Mouse (Mus musculus): ENCODE results near the gene Etfdh.
A peak's percentile ranks its signal among the peaks of the same experiment; 100 is the strongest.
"Not testable (repeated sequence)": the region's sequence is repeated elsewhere in the genome, so short reads cannot be mapped to it uniquely, and the experiment has no call there.

Etfdh gene

GRCm38 (mm10) chr3:79576468-79576816 is 52.9 kb downstream of the Etfdh start:
- DNase-seq, result no peak

- peak; percentile 70 for DNase-seq
Measured at GRCm38 (mm10) chr3:79575576-79576467, 53.5 kb downstream of the Etfdh start.

GRCm38 (mm10) chr3:79574336-79574735 is 55.0 kb downstream of the Etfdh start:
- no peak for DNase-seq

- DNase-seq, result not testable (repeated sequence)
Measured at GRCm38 (mm10) chr3:79573376-79573775, 55.9 kb downstream of the Etfdh start.

GRCm38 (mm10) chr3:79572399-79572798 is 56.9 kb downstream of the Etfdh start:
- DNase-seq, result no peak

- no peak for DNase-seq
Measured at GRCm38 (mm10) chr3:79569351-79569681, 60.0 kb downstream of the Etfdh start.

GRCm38 (mm10) chr3:79568629-79569350 is 60.5 kb downstream of the Etfdh start:
- DNase-seq, result no peak

- peak; percentile 93 for DNase-seq
Measured at GRCm38 (mm10) chr3:79567703-79568362, 61.5 kb downstream of the Etfdh start, which contains the start of gene Fnip2. TSS of gene Fnip2 (minus strand) at chr3:79567796.

GRCm38 (mm10) chr3:79566716-79567691 is 62.3 kb downstream of the Etfdh start:
- DNase-seq, result no peak

GRCm38 (mm10) chr3:79564875-79565606 is 64.3 kb downstream of the Etfdh start:
- DNase-seq, result peak; percentile 74

- DNase-seq, result no peak
Measured at GRCm38 (mm10) chr3:79563511-79563910, 65.8 kb downstream of the Etfdh start.

- DNase-seq, result no peak
Measured at GRCm38 (mm10) chr3:79561784-79562715, 67.2 kb downstream of the Etfdh start.

- peak; percentile 41 for DNase-seq
Measured at GRCm38 (mm10) chr3:79560555-79560954, 68.7 kb downstream of the Etfdh start.

- peak; percentile 74 for DNase-seq
Measured at GRCm38 (mm10) chr3:79559773-79560045, 69.6 kb downstream of the Etfdh start.

- DNase-seq, result peak; percentile 84
Measured at GRCm38 (mm10) chr3:79559021-79559772, 70.1 kb downstream of the Etfdh start.

- DNase-seq, result no peak
Measured at GRCm38 (mm10) chr3:79555061-79555460, 74.2 kb downstream of the Etfdh start.
